Mouse (Mus musculus): ENCODE measurements at regions not wholly inside any gene's neighbourhood (a gene's known extent, or its start where the extent isn't known, plus 50 kb on each side); places are given as distances from the start of the nearest gene placed in this dataset.

DNA sequence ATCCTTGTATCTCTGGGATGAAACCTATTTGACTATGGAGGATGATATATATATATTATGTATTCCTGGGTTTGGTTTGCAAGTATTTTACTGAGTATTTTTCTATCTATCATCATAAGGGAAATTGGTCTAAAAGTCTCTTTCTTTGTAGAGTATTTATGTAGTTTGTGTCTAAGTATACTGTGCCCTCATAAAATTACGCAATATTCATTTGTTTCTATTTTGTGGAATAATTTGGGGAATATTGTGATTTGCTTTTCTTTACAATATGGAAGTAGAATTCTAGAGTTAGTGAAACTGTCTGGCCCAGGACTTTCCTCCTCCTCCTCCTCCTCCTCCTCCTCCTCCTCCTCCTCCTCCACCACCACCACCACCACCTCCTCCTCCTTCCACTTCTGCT is 640.1 kb downstream of the Slc22a22 start:
- TF ChIP-seq CTCF (IDR thresholded peaks at IDR 0.05; ENCODE audit: extremely low read depth, insufficient read length, insufficient replicate concordance, low read depth, low read length), result no peak
- no peak for TF ChIP-seq POLR2A (IDR thresholded peaks at IDR 0.05; ENCODE audit: low read depth, low read length)
